Mouse (Mus musculus) megakaryocyte-erythroid progenitor cell, adult 5-6 weeks (primary cell): ENCODE results near the gene Ppp2r5a. TPM values are rescaled to one million over a fixed set of nuclear protein-coding genes. Genes with fewer than 3 reads are reported as not detected.
A peak's percentile ranks its signal among the peaks of the same experiment; 100 is the strongest.

Experiments used
- ATAC-seq: replicated peaks from 2 replicates; pipeline ENCODE4 v1.8.0; 2016; ENCODE audit warnings: mild to moderate bottlenecking, inconsistent platforms; ENCODE audit not compliant: severe bottlenecking, poor library complexity, low FRiP score, low TSS enrichment
- total RNA-seq, 2 experiments: library from RNA; stranded (forward) in 1 of 2; stranded (reverse) in 1 of 2; fragments of 200-1000, 215-1000 nt in 1 of 2; fragments of >200 nt in 1 of 2; fragmentation: Nextera tagmentation in 1 of 2; gene quantifications; 2 replicates each; pipeline ENCODE4 v1.2.3; 2014 to 2017

The Ppp2r5a gene
- total RNA-seq, 2 experiments from 2014 or later, result 55.0 to 61.8 TPM

DNA sequence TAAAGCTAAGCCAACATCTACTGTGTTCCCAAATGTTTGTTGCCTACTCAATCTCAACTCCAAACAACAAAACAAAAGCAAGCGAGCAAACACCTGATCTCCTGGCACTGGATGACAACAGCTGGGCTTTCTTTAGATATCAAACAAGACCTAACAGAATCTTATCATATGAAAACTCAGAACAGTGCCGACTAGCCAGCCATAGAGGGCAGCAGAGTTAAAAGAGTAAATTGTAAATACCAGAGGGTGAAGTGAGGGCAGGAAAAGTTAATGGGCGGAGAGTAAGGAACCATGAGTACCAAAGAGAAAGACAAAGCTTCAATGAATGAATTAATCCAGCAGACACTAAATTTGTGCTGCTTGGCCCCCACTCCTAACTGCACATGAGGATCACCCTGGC is 11.8 kb downstream of the Ppp2r5a start:
- peak; percentile 89 for ATAC-seq

GRCm38 (mm10) chr1:191384786-191385430 is 18.2 kb downstream of the Ppp2r5a start:
- ATAC-seq, result no peak

DNA sequence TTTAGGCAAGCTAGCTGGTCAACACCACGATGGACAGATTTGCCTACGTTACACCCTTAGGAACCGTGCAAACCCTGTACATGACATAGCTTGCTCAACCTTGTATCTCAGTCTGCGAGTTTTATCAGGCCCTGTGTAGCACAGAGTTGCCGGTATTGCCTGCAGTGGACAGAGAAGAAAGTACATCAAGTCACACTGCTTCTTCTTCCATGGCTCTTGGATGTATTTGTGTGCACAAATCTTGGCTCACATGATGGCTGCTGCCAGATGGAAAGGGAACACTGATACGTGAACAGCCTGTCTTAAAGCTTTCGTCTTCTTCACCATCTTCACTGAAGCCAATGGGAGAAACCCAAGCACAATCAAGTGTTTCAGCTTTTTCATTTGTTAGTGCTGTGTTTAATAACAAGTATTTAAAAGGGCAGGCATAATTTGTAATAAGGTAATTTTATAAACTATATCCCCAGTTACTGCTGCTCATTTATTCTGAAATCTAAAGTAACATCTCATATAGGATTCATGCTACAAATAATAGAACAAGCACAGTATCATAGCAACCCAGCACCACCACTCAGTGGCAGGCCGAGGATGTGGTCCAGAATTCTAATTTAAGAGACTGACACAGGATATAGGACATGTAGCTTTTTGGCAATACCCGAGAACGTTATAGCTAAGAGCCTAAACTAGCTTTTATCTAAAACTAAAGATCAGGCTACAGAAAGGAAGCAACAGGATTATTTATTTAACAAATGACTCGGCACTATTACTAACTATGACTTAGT is 20.9 kb downstream of the Ppp2r5a start:
- no peak for ATAC-seq

- ATAC-seq, result no peak
Measured at GRCm38 (mm10) chr1:191380843-191381242, 22.2 kb downstream of the Ppp2r5a start.

- no peak for ATAC-seq
Measured at GRCm38 (mm10) chr1:191378080-191378479, 25.0 kb downstream of the Ppp2r5a start.

GRCm38 (mm10) chr1:191375644-191375998 is 27.5 kb downstream of the Ppp2r5a start:
- ATAC-seq, result peak; percentile 58

GRCm38 (mm10) chr1:191374993-191375643 is 28.0 kb downstream of the Ppp2r5a start:
- ATAC-seq, result peak; percentile 99

GRCm38 (mm10) chr1:191369140-191369539 is 33.9 kb downstream of the Ppp2r5a start:
- ATAC-seq, result no peak

DNA sequence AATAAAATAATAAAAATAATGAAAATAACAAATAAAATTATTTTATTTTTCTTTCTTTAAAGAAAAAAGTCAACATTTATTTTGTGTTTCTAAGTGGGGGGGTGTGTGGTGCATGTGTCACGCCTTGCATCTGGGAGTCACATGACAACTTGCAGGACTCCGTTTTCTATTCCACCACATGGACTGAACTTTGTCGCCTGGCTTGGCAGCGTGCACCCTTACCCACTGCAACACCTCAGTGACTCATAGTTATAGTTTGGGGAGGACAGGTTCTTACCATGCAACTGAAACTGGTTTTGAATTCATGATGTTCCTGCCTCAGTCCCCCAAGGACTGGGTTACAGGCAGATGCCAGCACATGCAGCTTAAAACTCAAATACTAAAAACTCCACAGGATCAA is 34.9 kb downstream of the Ppp2r5a start:
- no peak for ATAC-seq

GRCm38 (mm10) chr1:191364477-191364876 is 38.6 kb downstream of the Ppp2r5a start:
- peak; percentile 84 for ATAC-seq

GRCm38 (mm10) chr1:191362412-191362811 is 40.7 kb downstream of the Ppp2r5a start:
- ATAC-seq, result no peak

DNA sequence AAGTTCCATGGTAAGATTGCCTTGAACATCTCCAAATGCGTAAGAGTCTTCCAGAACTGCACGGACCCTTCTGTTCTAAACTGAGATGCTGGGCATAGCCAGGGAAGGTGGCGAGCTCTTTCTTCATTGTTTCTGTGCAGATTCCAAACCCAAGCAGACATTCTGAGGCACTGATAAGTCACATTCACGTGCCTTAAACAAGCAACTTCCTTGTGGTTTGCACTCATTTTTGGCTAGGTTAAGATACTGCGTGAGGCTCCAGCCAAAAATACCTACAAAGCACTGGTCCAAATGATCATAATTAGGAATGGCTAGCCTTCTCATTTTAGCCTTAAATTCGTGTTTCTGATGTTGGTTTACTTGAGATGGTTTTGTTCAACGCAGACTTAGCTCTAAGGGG is 43.6 kb downstream of the Ppp2r5a start:
- ATAC-seq, result no peak

- no peak for ATAC-seq
Measured at GRCm38 (mm10) chr1:191356936-191357335, 46.1 kb downstream of the Ppp2r5a start.

DNA sequence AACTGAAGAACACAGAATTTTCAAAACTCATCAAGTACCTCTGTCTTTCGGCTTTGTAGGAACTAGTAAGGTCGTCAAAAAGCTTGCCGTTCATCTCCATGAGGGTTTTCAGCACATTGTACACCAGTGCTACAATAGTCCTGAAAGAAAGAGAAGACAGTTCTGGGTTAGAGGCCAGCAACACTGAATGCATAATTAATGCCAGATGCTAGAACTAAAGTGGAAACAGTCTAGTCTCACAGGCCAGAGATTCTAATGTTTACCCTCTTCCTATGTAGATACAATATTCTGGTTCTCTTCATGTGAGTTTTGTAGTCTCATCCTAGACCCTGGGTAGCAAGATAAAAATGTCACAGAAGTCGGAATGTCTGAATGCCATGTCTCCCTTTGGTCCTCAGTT is 49.2 kb downstream of the Ppp2r5a start:
- no peak for ATAC-seq

DNA sequence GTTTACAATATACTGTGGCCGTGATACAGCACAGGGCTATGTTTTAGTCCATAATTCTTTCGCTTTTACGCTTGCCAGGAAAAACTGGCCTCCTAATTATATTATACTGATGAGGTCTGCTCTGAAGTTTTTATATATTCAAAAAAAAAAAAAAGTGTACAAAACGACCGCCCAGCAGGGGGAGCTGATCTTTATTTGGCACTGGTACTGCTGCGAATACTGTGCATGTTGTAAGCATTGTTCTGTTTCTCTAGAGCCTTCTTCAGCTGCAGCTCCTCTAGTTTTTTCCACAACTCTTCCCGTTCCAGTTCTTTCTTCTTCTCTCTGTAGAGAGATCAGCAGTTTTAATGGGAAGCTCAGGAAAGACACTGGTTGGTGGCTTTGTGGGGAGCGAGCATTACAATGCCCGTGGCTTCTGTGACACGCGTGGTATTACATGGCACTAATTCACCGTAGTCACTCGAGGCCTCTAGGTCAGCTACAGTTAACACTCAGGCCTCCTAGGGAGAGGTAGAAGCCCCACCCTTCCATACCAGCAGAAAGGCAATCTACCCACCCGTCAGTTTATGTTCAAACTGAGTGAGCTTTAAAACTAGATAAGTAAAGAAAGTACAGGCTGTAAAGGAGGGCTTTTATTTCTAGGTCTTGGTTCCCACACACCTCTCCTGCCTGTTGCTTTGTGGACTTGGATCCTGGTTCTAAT is 50.1 kb downstream of the Ppp2r5a start:
- no peak for ATAC-seq

DNA sequence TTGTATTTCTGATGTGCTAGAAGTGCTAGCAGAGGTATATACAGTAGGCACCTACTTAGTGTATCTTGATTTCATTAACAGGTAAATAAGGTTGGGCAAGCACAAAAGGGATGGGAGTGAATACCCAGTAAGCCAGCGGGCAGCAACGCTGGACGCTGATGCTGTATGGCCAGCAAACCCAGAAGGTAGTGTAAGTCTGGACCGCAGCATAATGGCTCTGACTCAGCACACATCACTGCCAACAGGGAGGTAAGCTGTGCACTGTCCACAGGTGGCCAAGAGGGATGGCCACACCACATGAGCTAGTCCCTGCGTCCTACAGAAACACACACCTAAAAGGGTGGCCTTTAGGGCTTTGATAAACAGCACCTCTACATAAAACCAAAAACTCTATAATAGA is 52.7 kb downstream of the Ppp2r5a start:
- no peak for ATAC-seq

GRCm38 (mm10) chr1:191349486-191350037 is 53.5 kb downstream of the Ppp2r5a start:
- no peak for ATAC-seq

DNA sequence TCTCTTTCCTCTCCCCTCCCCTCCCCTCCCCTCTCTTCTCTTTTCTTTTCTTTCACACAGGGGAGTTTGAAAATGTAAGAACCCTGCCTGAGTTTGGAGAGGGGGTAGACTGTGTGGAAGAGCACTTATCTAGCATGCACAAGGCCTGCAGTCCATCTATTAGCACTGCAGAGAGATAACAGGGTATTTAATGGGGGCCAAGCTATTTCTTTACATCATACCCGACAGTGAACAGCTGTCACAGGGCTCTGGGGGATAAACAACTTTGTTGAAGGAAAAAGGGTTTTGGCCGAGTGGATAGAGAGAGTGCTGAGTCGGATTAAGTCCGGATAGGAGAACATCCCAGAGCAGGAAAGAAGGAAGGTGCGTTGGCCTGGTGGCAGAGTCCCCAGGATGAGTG is 54.1 kb downstream of the Ppp2r5a start:
- ATAC-seq, result no peak

GRCm38 (mm10) chr1:191348592-191348991 is 54.5 kb downstream of the Ppp2r5a start:
- no peak for ATAC-seq

- ATAC-seq, result no peak
Measured at GRCm38 (mm10) chr1:191347602-191348001, 55.5 kb downstream of the Ppp2r5a start.
